Mouse (Mus musculus) forebrain, embryonic 13.5 days (tissue): ENCODE data around the gene Ddx25. TPM values are rescaled to one million over a fixed set of nuclear protein-coding genes. Genes with fewer than 3 reads are reported as not detected.

Experiments used
- polyA plus RNA-seq: library from polyadenylated mRNA; unstranded; fragments of >200 nt; fragmentation: Nextera tagmentation; extraction: Ambion mirVana; gene quantifications from 2 replicates; pipeline ENCODE4 v1.2.1, GENCODE M21; 2015

Gene Ddx25
- polyA plus RNA-seq, 1 experiment from 2014 or later, result 13.2 TPM

Other genes with a start within 250 kb of the Ddx25 start
- gene Cdon, start 137.4 kb downstream of the Ddx25 start, polyA plus RNA-seq, result 20.7 and 22.1 TPM in 2 replicates
- gene Gm1113, start 40.3 kb downstream of the Ddx25 start, polyA plus RNA-seq, result not detected in 2 replicates
- 19.3 and 20.0 TPM in 2 replicates for gene Pus3, start 67 bp upstream of the Ddx25 start, polyA plus RNA-seq
- gene Pate2, start 11.8 kb upstream of the Ddx25 start, polyA plus RNA-seq, result 1.6 and 2.1 TPM in 2 replicates
- 29.0 and 29.7 TPM in 2 replicates for gene Hyls1, start 11.9 kb upstream of the Ddx25 start, polyA plus RNA-seq
- not detected in 2 replicates for gene Pate4, start 53.4 kb upstream of the Ddx25 start, polyA plus RNA-seq
- gene Pate3, start 89.7 kb upstream of the Ddx25 start, polyA plus RNA-seq, result not detected in 2 replicates
- not detected in 2 replicates for gene Pate1, start 128.9 kb upstream of the Ddx25 start, polyA plus RNA-seq
- not detected in 2 replicates for gene Gm17677, start 182.5 kb upstream of the Ddx25 start, polyA plus RNA-seq
- gene Gm17727, start 219.6 kb upstream of the Ddx25 start, polyA plus RNA-seq, result not detected in 2 replicates
- not detected in 2 replicates for gene Gm27235, start 231.6 kb upstream of the Ddx25 start, polyA plus RNA-seq
- gene D730048I06Rik, start 231.6 kb upstream of the Ddx25 start, polyA plus RNA-seq, result not detected in 2 replicates